Comparison of ENCODE assay signal across 8 mouse cellular contexts in the genomic region with DNA sequence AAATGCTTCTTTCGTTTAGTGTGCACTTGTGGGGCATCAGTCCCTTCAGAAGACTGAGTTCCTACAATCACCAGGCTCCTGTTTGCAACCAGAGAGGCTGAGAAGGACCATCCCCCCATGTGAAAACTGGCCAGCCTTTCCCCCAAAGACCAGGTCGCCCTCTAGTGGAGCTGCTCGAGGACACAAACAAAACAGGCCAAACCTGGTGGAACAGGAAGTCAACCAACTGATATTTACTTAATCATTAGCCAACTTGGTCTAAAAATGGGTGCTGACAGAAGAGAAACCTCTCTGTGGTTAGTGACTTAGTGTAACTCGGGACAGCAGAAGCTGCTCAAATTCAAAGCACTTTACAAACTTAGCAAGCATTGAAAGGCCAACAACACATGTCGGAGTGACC. TPM values are rescaled to one million over a fixed set of nuclear protein-coding genes. Genes with fewer than 3 reads are reported as not detected.
DNase-seq lines count a peak whose midpoint lies in the region; ATAC-seq and TF ChIP-seq lines count a peak whose summit lies in the region.

No protein-coding gene starts in this region.

- peaks cover 0 to 4% of the 10 kb centered on the region in 2 experiments for H3K36me3 ChIP-seq in CH12.LX (replicated peaks in 1 of 2; ENCODE audit: control insufficient read depth in 1 of 2, insufficient read depth in 1 of 2, low read length in 1 of 2)

- peak; percentile 89 for TF ChIP-seq RAD21 in CH12.LX (IDR thresholded peaks at IDR 0.05; ENCODE audit: low read depth, low read length)

- peaks cover 8 to 31% of the 10 kb centered on the region in 2 experiments for H3K4me1 ChIP-seq in CH12.LX (ENCODE audit: control insufficient read depth in 1 of 2, insufficient read depth in 2 of 2)

- H3K27me3 ChIP-seq in CH12.LX (replicated peaks): no peaks in the 10 kb centered on the region

- TF ChIP-seq POLR2A in CH12.LX (IDR thresholded peaks at IDR 0.05; ENCODE audit: low read depth, low read length): peak; percentile 47; the same call in 1 of the 2 replicates

- H3K9me3 ChIP-seq in CH12.LX (replicated peaks; ENCODE audit: low read length): no peaks in the 10 kb centered on the region

- in situ Hi-C loops in CH12.LX (cut with MboI; ENCODE audit: low pct_ligation_motif_present, low pct_unique_long_range_greater_than_20kb, low sequenced_read_pairs): no loop called here

- ATAC-seq in common myeloid progenitor, adult 5-6 weeks (replicated peaks; ENCODE audit: low read depth, poor library complexity, severe bottlenecking): peak; percentile 40
- ATAC-seq in hematopoietic stem cell, adult 5-6 weeks (replicated peaks in 1 of 2; ENCODE audit: insufficient read depth in 1 of 2, low FRiP score in 2 of 2, low TSS enrichment in 1 of 2, low read depth in 1 of 2, poor library complexity in 2 of 2, severe bottlenecking in 2 of 2): peak; percentile 28 to 40
- no peak for ATAC-seq in erythroblast, adult 5-6 weeks (replicated peaks; ENCODE audit: low FRiP score, poor library complexity, severe bottlenecking)

- peak; percentile 65 for TF ChIP-seq EP300 in CH12.LX (IDR thresholded peaks at IDR 0.05; ENCODE audit: low read length)

- DNase-seq in CH12.LX (ENCODE audit: extremely low read depth) (peak; percentile 97), ZHBTc4 (ENCODE audit: low read depth, low spot score) (peak; percentile 83)
- peak; percentile 70 to 79 for DNase-seq in layer of hippocampus, postnatal 14 days (ENCODE audit: low spot score in 2 of 2)
- DNase-seq in lung, postnatal 4 days: peak; percentile 86 to 92
- DNase-seq in spleen, adult 18-20 months: peak; percentile 65 to 80

- H3K9ac ChIP-seq in CH12.LX (ENCODE audit: insufficient read depth, low read depth): no peak overlapping the region

- no peak overlapping the region for H3K4me3 ChIP-seq in CH12.LX (replicated peaks in 1 of 3; ENCODE audit: low read depth in 2 of 3, low read length in 2 of 3, poor library complexity in 1 of 3)

- H3K4me2 ChIP-seq in CH12.LX (ENCODE audit: insufficient read depth, low read depth, poor library complexity, severe bottlenecking): peak overlapping the region; percentile 47

- dilution Hi-C loops in CH12.LX (cut with MboI; ENCODE audit: extremely low pct_ligation_motif_present, extremely low pct_unique_long_range_greater_than_20kb, low sequenced_read_pairs): no loop called here

- peak; percentile 48 to 96; a peak in 3 of 4 replicates for TF ChIP-seq CTCF in CH12.LX (conservative IDR thresholded peaks at IDR 0.05 in 1 of 2, IDR thresholded peaks at IDR 0.05 in 1 of 2; ENCODE audit: low read depth in 2 of 2, low read length in 2 of 2)

- peaks cover 5% of the 10 kb centered on the region; the same call in 1 of the 2 replicates for H3K79me2 ChIP-seq in CH12.LX (replicated peaks; ENCODE audit: control insufficient read depth, extremely low read depth, insufficient read depth, poor library complexity, severe bottlenecking)

- peak overlapping the region; percentile 86 for H3K27ac ChIP-seq in CH12.LX (ENCODE audit: insufficient read depth, low read depth)

TF ChIP-seq in CH12.LX, 34 proteins besides CTCF, POLR2A, EP300 and RAD21 (continues in another document):
- TF ChIP-seq ETS1 (conservative IDR thresholded peaks at IDR 0.05; ENCODE audit: low read depth, low read length): peak; percentile 84
- peak; percentile 32; the same call in 1 of the 2 replicates for TF ChIP-seq MAX (IDR thresholded peaks at IDR 0.05; ENCODE audit: low read length)
- TF ChIP-seq UBTF (IDR thresholded peaks at IDR 0.05; ENCODE audit: low read depth, low read length): no peak
- no peak for TF ChIP-seq POLR2AphosphoS2 (IDR thresholded peaks at IDR 0.05; ENCODE audit: low read depth, low read length)
- TF ChIP-seq NELFE (IDR thresholded peaks at IDR 0.05; ENCODE audit: low read depth, low read length): peak; percentile 36; the same call in 1 of the 2 replicates
- peak; percentile 83; the same call in 1 of the 2 replicates for TF ChIP-seq SIN3A (IDR thresholded peaks at IDR 0.05; ENCODE audit: low read length)
- peak; percentile 22; the same call in 1 of the 2 replicates for TF ChIP-seq ZNF384 (IDR thresholded peaks at IDR 0.05; ENCODE audit: low read depth, low read length)
- TF ChIP-seq TBP (conservative IDR thresholded peaks at IDR 0.05; ENCODE audit: low read depth, low read length): peak; percentile 54; the same call in 1 of the 2 replicates
- peak; percentile 61; the same call in 1 of the 2 replicates for TF ChIP-seq BHLHE40 (IDR thresholded peaks at IDR 0.05; ENCODE audit: low read depth, low read length)
- peak; percentile 87 for TF ChIP-seq MYC (IDR thresholded peaks at IDR 0.05; ENCODE audit: low read depth, low read length)
- no peak for TF ChIP-seq GABPA (IDR thresholded peaks at IDR 0.05; ENCODE audit: insufficient replicate concordance, low read depth, low read length)
- peak; percentile 92 for TF ChIP-seq CHD2 (IDR thresholded peaks at IDR 0.05; ENCODE audit: low read length)
- TF ChIP-seq E2F4 (IDR thresholded peaks at IDR 0.05; ENCODE audit: insufficient replicate concordance, low read depth, low read length): no peak
- TF ChIP-seq JUND (conservative IDR thresholded peaks at IDR 0.05; ENCODE audit: low read depth, low read length): no peak; the same call in 1 of the 2 replicates
- TF ChIP-seq ZKSCAN1 (IDR thresholded peaks at IDR 0.05; ENCODE audit: borderline replicate concordance, low read depth, low read length): no peak
- no peak for TF ChIP-seq USF2 (conservative IDR thresholded peaks at IDR 0.05; ENCODE audit: low read depth, low read length)
- TF ChIP-seq USF1 (IDR thresholded peaks at IDR 0.05; ENCODE audit: low read depth, low read length): no peak
- TF ChIP-seq HCFC1 (IDR thresholded peaks at IDR 0.05; ENCODE audit: low read depth, low read length): peak; percentile 65
- TF ChIP-seq NRF1 (IDR thresholded peaks at IDR 0.05; ENCODE audit: low read depth, low read length): no peak
- no peak for TF ChIP-seq CHD1 (IDR thresholded peaks at IDR 0.05; ENCODE audit: low read depth, low read length)
- no peak; the same call in 1 of the 2 replicates for TF ChIP-seq MXI1 (IDR thresholded peaks at IDR 0.05; ENCODE audit: low read depth, low read length)
- peak; percentile 44; the same call in 1 of the 2 replicates for TF ChIP-seq TCF12 (IDR thresholded peaks at IDR 0.05; ENCODE audit: low read depth, low read length)
- peak; percentile 82 for TF ChIP-seq ELF1 (IDR thresholded peaks at IDR 0.05; ENCODE audit: low read depth, low read length)
- TF ChIP-seq KAT2A (IDR thresholded peaks at IDR 0.05; ENCODE audit: insufficient replicate concordance, low read length): no peak
- TF ChIP-seq MAZ (IDR thresholded peaks at IDR 0.05; ENCODE audit: low read depth, low read length): peak; percentile 72
- TF ChIP-seq SMC3 (IDR thresholded peaks at IDR 0.05; ENCODE audit: low read depth, low read length): peak; percentile 86

RNA-seq across cellular contexts. Expression of gene Dcaf11, which starts 2.8 kb away (rescaled TPM):
- total RNA-seq in CH12.LX (2012; rRNA removed) (36.1 and 39.1 TPM in 2 replicates), CH12.LX (2014; rRNA removed) (29.3 and 30.2 TPM in 2 replicates)
- polyA plus RNA-seq in CH12.LX (2012; ENCODE audit: insufficient read length, low read depth): 29.6 and 32.6 TPM in 2 replicates
- total RNA-seq in common myeloid progenitor, adult 5-6 weeks (2017): 41.6 and 79.5 TPM in 2 replicates
- 47.6 and 53.3 TPM in 2 replicates for total RNA-seq in hematopoietic stem cell, adult 5-6 weeks (2017)
- total RNA-seq in layer of hippocampus, postnatal 14 days (2021): 10 to 100 TPM; 66.9 to 72.3 TPM
- 18.2 and 21.9 TPM in 2 replicates for total RNA-seq in erythroblast, adult 5-6 weeks (2015; ENCODE audit: low replicate concordance)
- total RNA-seq in erythroblast, adult 5-6 weeks (2017; ENCODE audit: low replicate concordance): 46.2 and 54.9 TPM in 2 replicates

RNA-seq across cellular contexts. Expression of gene A730061H03Rik, which starts 3.2 kb away (rescaled TPM):
- total RNA-seq in CH12.LX (2012; rRNA removed) (0.34 and 0.63 TPM in 2 replicates), CH12.LX (2014; rRNA removed) (not detected in 2 replicates)
- polyA plus RNA-seq in CH12.LX (2012; ENCODE audit: insufficient read length, low read depth): 0.93 and 1.4 TPM in 2 replicates
- not detected in 2 replicates for total RNA-seq in common myeloid progenitor, adult 5-6 weeks (2017)
- total RNA-seq in hematopoietic stem cell, adult 5-6 weeks (2017): 3.4 TPM in 1 of 2 replicates, not detected in the other
- total RNA-seq in layer of hippocampus, postnatal 14 days (2021): 1 to 10 TPM in 1 of 2 experiments, under 1 TPM in 1; 0.98 to 1.1 TPM
- not detected in 2 replicates for total RNA-seq in erythroblast, adult 5-6 weeks (2015; ENCODE audit: low replicate concordance)
- 4.8 TPM in 1 of 2 replicates, not detected in the other for total RNA-seq in erythroblast, adult 5-6 weeks (2017; ENCODE audit: low replicate concordance)

RNA-seq across cellular contexts. Expression of gene Pck2, which starts 16.9 kb away (rescaled TPM):
- total RNA-seq in CH12.LX (2012; rRNA removed): 105 and 286 TPM in 2 replicates
- 113 and 120 TPM in 2 replicates for total RNA-seq in CH12.LX (2014; rRNA removed)
- 144 and 149 TPM in 2 replicates for polyA plus RNA-seq in CH12.LX (2012; ENCODE audit: insufficient read length, low read depth)
- total RNA-seq in common myeloid progenitor, adult 5-6 weeks (2017): 47.8 and 51.1 TPM in 2 replicates
- total RNA-seq in hematopoietic stem cell, adult 5-6 weeks (2017): 50.8 and 58.0 TPM in 2 replicates
- 10 to 100 TPM; 24.0 to 26.8 TPM for total RNA-seq in layer of hippocampus, postnatal 14 days (2021)
- total RNA-seq in erythroblast, adult 5-6 weeks (2015; ENCODE audit: low replicate concordance): 20.4 and 28.6 TPM in 2 replicates
- 60.3 and 66.5 TPM in 2 replicates for total RNA-seq in erythroblast, adult 5-6 weeks (2017; ENCODE audit: low replicate concordance)

RNA-seq across cellular contexts. Expression of gene Fitm1, which starts 18.4 kb away (rescaled TPM):
- not detected in 2 replicates for total RNA-seq in CH12.LX (2012; rRNA removed)
- not detected in 2 replicates for total RNA-seq in CH12.LX (2014; rRNA removed)
- polyA plus RNA-seq in CH12.LX (2012; ENCODE audit: insufficient read length, low read depth): not detected in 2 replicates
- total RNA-seq in common myeloid progenitor, adult 5-6 weeks (2017): 1.3 TPM in 1 of 2 replicates, not detected in the other
- not detected in 2 replicates for total RNA-seq in hematopoietic stem cell, adult 5-6 weeks (2017)
- total RNA-seq in layer of hippocampus, postnatal 14 days (2021): not detected
- total RNA-seq in erythroblast, adult 5-6 weeks (2015; ENCODE audit: low replicate concordance): not detected in 2 replicates
- total RNA-seq in erythroblast, adult 5-6 weeks (2017; ENCODE audit: low replicate concordance): not detected in 2 replicates

RNA-seq across cellular contexts. Expression of gene Psme1, which starts 20.9 kb away (rescaled TPM):
- 292 and 335 TPM in 2 replicates for total RNA-seq in CH12.LX (2012; rRNA removed)
- total RNA-seq in CH12.LX (2014; rRNA removed): 338 and 377 TPM in 2 replicates
- 638 and 740 TPM in 2 replicates for polyA plus RNA-seq in CH12.LX (2012; ENCODE audit: insufficient read length, low read depth)
- total RNA-seq in common myeloid progenitor, adult 5-6 weeks (2017): 329 and 372 TPM in 2 replicates
- 367 and 390 TPM in 2 replicates for total RNA-seq in hematopoietic stem cell, adult 5-6 weeks (2017)
- total RNA-seq in layer of hippocampus, postnatal 14 days (2021): 10 to 100 TPM; 59.8 to 64.3 TPM
- 271 and 301 TPM in 2 replicates for total RNA-seq in erythroblast, adult 5-6 weeks (2015; ENCODE audit: low replicate concordance)
- 107 and 147 TPM in 2 replicates for total RNA-seq in erythroblast, adult 5-6 weeks (2017; ENCODE audit: low replicate concordance)
